Mouse (Mus musculus) urinary bladder, postnatal 36 days (tissue): ENCODE data around the gene Setd5.

Experiments used
- DNase-seq, 2 experiments: peaks; one replicate each; pipeline ENCODE4 v3.0.0; 2022; ENCODE audit warnings: low spot score in 2 of 2, mixed read lengths in 1 of 2

The Setd5 gene

DNA sequence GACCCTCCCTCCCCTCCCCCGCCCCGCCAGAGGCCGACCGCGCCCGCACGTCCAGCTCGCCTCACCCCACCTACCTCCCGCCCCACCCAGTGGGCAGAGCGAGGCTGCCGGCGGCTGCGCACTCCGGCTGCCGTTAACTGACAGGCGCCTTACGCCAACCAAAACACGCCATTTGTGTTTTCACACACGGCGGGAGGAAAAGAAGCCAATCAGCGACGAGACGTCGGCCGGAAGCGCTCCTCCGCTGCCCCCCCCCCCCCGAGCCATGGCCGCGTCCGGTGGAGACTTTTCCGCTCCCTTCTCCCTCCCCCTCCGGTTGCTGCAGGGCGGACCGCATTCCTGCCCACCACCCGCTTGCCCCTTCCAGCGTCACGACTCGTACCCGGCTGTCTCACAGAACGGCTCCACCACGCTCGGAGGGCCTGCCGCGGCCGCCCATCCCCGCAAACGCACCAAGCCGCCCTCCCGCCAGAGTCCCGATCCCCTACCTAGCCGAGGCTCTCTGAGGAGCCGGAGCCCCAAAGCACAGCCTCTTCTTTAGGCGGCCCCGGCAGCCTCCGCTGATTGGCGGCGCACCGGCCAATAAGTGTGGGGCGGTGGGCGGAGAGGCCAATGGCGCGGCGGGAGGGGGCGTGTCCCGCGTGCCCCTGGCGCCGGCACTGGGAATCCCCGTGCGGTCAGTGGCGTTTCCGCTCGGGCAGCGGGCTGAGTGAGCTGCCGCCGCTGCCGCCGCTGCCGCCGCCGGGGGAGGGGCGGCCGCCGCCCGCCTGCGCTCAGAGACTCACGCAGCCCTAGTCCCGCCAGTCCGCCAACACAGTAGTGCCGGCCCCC, at the start of gene Setd5:
TSS of gene Setd5 (plus strand) at position 680 of the 831 bp plus-strand sequence.
- DNase-seq = peak; percentile 97 to 98

DNA sequence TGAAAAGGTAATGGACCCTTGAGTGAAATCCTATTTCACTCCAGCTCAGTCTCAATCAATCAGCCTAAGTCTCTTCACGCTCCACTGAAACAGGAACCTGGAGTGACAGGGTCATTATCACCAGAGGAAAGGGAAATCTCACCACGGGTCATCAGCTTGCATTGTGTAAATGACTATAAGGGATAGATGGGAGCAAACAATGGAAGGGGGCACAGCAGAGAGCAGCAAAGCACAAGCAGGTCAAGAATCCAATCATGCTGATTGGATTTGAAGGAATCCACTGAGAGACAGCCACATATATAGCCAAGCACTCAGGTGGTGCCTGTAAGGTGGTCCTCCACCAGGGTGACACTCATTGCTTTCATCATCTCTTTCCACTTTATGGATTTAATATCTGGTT, 49.7 kb upstream of the Setd5 start:
- DNase-seq = no peak

DNA sequence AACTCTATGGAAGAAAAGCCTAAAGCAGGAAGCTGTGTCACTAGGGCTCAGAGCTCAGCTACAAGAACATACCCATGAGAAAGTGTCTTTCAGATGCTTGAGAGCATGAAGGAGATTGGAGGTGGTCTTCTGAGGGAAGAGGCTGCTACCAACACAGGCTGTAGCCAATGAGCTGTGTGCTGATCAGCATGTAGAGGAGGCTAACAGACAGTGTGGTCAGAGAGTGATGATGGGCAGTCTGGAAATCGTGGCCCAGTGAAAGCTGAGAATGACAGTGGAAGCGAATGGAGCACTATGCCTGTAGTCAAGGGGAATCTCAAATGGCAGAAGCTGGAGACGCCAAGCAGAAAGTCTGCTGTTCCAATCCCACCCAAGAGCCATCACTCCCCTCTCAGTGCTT, 48.2 kb upstream of the Setd5 start:
- DNase-seq = no peak

GRCm38 (mm10) chr6:113030553-113030952, 46.6 kb upstream of the Setd5 start:
- no peak for DNase-seq

- DNase-seq = no peak
Observed at GRCm38 (mm10) chr6:113030970-113031660, 46.0 kb upstream of the Setd5 start.

DNA sequence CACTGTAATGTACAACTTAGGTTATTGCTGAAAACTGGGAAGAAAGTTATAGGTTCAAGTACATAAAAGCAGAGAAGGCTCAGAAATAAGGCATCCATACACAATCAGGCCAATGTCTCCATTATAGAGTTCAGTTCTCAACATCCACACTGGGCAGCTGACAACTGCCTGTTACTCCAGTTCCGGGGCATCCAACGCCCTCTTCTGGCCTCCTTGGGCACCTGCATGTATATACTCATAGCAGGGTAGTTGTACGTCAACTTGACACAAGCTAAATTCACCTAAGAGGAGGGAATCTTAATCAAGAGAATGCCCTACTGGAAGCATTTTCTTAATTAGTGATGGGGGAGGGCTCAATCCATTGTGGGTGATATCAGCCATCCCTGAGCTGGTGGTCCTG, 45.0 kb upstream of the Setd5 start:
- DNase-seq = no peak

DNA sequence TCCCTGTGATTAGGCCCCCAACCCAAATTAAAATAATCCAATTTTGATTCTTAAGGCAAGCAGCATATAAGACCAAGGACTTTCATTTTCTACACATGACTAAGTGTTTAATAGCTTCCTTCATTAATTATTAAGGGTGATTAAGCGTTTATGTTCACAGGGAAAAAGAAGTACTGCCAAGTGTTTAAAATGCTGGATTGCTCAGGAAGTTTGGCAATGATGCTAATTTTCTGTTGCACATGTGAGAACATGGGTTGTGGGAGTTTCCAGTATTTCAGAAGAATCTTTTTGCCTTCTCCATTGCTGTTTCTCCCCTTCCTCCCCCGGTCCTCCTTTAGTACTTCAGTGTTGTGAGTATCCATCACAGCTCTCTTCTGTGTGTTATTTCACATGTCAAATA, 44.0 kb upstream of the Setd5 start:
- DNase-seq = no peak

- DNase-seq = no peak
Observed at GRCm38 (mm10) chr6:113034466-113034865, 42.7 kb upstream of the Setd5 start.

GRCm38 (mm10) chr6:113036463-113037175, 40.5 kb upstream of the Setd5 start:
- no peak for DNase-seq

GRCm38 (mm10) chr6:113037946-113038734, 39.0 kb upstream of the Setd5 start:
- DNase-seq = peak; percentile 64 to 70

DNA sequence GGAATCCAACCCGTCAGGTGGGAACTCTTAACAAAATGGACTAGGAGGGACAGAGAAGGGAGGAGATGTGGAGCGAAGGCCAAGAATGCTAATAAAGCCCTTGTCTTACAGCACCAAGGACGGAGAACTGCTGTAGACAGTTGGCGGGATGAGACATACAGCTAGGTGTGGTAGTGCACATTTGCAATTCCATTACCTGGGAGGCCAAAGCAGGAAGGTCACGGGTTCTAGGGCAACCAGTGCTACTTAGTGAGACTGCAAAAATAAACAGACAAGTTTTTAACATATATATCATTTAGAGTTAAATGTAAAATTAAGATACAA, 38.5 kb upstream of the Setd5 start:
- DNase-seq = no peak

- no peak for DNase-seq
Observed at GRCm38 (mm10) chr6:113040319-113040718, 36.8 kb upstream of the Setd5 start.

DNA sequence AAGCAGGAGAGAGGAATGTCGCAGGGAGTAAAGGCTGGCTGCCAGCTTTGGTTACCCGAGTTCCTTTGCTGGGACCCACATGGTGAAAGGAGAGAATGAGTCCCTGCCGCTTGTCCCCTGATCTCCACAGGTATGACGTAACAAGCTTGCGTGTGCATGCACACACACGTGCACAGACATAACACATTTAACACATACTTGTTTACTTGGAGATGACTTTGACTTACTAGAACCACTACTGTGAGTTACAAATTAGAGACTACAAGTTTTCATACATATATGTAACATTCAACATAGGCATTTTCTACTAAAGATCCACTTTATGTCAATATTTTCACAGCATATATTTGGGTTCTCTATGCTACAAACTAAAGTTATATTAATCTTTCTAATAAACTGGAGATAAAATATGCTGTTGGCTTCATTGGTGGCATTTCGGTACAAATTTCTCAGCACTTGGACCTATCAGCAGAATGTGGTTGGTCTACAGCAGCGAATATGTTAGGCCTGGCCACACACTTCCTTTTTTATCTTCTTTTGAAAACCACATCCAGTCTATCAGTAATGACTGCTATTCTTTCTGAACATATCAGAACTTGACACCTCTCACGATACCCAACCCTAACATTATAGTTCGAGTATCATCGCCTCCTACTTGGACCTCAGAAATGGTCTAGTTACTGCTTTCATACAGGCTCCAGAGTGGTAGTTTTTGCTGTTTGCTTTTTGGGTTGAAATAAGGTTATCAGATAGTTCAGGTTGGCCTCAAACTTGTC, 35.8 kb upstream of the Setd5 start:
- DNase-seq = no peak

DNA sequence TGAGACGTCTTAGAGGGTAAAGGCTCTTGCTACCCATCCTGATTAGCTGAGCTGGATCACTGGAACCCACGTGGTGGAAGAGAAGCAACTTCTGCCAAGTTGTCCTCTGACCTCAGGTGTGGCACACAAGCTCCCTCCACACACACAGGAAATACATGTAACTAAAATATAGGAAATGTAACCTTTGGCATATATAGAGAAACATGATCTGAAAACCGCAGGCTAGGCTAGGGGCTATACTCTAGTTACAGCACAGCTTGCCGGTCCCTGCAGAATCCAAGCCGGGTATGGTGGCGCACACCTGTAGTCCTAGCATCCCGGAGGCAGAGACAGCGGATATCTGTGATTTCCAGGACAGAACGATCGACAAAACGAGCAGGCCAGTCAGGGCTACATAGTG, 31.6 kb upstream of the Setd5 start:
- DNase-seq = no peak

- peak; percentile 94 to 98 for DNase-seq
Observed at GRCm38 (mm10) chr6:113046041-113046975, 30.9 kb upstream of the Setd5 start, which contains the start of gene Thumpd3. Thumpd3 (plus strand) TSS chr6:113046225.

- no peak for DNase-seq
Observed at GRCm38 (mm10) chr6:113047016-113047746, 30.0 kb upstream of the Setd5 start.

- no peak for DNase-seq
Observed at GRCm38 (mm10) chr6:113048371-113048770, 28.8 kb upstream of the Setd5 start.

DNA sequence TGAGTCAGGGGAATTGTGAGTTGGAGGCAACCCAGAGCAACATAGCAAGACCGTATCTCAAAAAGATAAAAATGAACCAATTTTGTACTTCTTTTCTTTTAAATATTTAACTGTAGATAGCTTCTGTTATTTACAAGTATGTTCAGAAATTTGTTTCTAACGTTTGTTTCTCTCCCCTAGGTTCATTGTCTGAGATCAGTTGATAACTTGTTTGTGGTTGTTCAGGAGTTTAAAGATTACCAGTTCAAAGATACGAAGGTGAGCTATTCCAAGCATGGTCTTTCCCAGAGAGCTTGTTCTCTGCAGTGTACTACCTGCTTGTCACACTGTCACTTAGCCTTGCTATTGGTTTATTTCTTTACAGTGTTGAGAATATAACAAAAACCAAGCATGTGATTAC, 28.0 kb upstream of the Setd5 start:
- no peak for DNase-seq

GRCm38 (mm10) chr6:113052972-113053371, 24.2 kb upstream of the Setd5 start:
- DNase-seq = no peak
